Mouse (Mus musculus): Measurements from ENCODE around the gene Crip1.
"Not testable (repeated sequence)": the region's sequence is repeated elsewhere in the genome, so short reads cannot be mapped to it uniquely, and the experiment has no call there.

The Crip1 gene

DNA sequence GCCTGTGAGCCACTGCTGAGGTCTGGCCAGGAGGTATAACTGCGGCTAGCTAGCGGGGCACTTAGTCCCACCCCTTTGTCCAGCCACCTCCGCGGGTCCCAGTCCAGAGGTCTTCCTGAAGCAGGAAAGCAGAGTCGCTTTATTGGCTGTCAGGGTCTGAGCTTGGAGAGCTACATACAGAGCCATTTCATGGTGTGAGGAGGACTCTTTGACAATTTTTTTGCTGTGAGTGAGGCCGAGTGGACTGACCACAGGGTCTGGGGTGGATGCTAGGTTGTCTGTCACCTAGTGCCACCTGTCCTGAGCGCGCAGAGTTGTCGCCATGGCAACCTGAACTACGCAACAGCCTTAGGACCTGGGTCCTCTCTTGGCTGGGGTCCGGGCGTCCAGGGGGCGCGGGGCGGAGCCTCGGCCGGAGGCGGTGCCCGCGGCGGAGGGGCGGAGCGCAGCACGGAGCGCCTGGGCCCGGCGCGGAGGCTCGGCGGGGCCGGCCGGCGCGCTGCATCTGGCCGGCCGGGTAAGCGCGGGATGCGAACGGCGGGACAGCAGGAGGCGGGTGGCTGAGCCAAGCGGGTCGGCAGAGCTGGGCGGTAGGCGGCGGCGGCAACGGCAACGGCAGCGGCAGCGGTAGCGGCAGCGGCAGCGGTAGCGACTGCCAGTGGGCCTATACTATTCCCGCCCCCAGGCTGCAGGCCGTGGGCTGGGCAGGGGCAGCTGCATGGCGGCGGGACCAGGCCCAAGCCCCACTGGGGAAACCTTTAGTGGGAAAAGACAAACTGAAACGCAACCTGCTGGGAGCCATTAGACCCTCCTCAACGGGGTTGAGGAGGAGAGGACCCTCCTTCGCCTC lies 39.6 kb downstream of the Crip1 start, which contains the start of gene Tmem121:
Gene Tmem121, plus strand, starts transcription at position 489 of the 850 bp plus-strand sequence.
- no peak for DNase-seq (ENCODE audit: low spot score)

GRCm38 (mm10) chr12:113186326-113187010 lies 40.4 kb downstream of the Crip1 start:
- DNase-seq (ENCODE audit: low spot score) = no peak

- DNase-seq (ENCODE audit: low spot score) = no peak
These were observed 40.9 kb downstream of the Crip1 start for GRCm38 (mm10) chr12:113187011-113187375.

DNA sequence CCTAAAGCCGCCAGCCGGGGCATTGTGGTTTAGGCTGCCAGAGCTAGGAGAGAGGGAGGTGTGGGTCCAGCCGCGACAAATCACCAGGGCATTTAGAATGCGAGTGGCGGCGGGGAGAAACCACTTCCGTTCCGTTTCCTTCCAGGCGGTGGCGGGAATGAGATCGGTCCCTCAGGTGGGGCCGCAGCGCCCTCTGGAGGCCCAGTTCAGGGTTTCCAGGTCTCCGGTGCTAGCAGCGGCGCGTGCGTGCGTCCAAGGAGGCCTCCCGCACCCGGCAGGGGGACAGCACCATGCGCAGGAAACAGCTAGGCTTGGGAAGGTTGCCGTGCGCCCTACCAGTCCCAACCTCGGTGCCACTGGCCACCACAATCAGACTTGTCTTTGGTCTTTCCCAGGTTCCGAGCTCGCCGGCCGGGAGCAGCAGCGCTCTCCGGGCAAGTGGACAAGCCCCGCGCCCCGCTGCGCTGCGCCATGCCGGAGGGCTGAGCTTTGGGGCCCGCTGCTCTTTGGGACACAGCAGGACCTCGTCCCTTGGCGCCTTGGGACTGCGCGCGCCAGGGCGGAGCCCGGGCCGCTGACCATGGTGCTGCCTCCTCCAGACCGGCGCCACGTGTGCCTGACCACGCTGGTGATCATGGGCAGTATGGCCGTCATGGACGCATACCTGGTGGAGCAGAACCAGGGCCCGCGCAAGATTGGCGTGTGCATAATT lies 41.6 kb downstream of the Crip1 start:
- peak; percentile 85 for DNase-seq (ENCODE audit: low spot score)

GRCm38 (mm10) chr12:113188349-113189055 lies 42.4 kb downstream of the Crip1 start:
- no peak for DNase-seq (ENCODE audit: low spot score)

- no peak for DNase-seq (ENCODE audit: low spot score)
These were observed 47.3 kb downstream of the Crip1 start for GRCm38 (mm10) chr12:113193423-113193822.

DNA sequence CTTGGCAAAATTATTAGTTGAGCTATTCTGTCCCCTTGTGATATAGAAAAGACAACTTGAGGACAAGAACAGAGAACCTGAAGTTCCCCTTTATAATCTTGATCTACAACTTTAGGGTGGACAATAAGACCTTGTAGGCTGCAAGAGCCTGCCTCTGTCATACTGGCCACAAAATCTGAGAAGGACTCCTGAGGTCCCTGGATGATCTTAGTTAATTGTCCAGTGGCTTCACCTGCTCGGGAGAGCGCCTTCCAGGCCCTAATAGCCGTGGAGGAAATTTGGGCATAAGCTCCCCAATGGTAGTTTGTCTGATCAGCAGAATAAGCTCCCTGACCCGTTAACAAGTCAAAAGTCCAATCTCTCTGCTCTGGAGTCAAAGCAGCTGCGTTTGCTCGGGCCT lies 53.0 kb downstream of the Crip1 start:
- not testable (repeated sequence) for DNase-seq (ENCODE audit: low spot score)

- no peak for DNase-seq (ENCODE audit: low spot score)
These were observed 55.2 kb downstream of the Crip1 start for GRCm38 (mm10) chr12:113201301-113201700.

- DNase-seq (ENCODE audit: low spot score) = no peak
These were observed 55.9 kb downstream of the Crip1 start for GRCm38 (mm10) chr12:113202008-113202407.
